In the genomic region with DNA sequence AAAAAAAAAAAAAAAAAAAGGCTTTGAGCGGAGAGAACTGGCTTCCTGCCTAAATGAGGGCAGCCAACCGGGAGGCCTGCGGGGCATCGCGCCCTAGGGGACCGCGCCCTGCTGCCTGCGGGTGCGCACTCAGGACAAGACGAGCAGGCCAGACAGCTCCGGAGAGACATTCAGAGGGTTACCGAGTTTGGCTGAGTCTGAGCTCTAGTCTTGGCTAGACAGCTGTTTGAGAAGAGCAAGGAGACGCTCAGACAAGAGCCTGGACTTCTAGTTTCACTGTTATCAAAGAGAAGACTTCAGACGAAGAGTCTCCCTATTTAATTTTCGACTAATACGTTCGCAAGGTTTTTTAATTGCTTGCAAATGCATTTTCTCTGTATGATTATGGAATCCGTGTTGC, we compare ENCODE assay signal across 16 mouse cellular contexts. TPM values are rescaled to one million over a fixed set of nuclear protein-coding genes. Genes with fewer than 3 reads are reported as not detected.
DNase-seq lines count a peak whose midpoint lies in the region; ATAC-seq and TF ChIP-seq lines count a peak whose summit lies in the region.
"Had no signal": no experiment of that assay in that cellular context is flagged by ENCODE, and none has a peak within 500 bp of the region (broad histone marks: within the 10 kb centered on the region; RNA-seq: fewer than 3 reads in every experiment).

No protein-coding gene starts in this region.

- WGBS in liver, postnatal 0 days (ENCODE audit: insufficient replicate concordance) = 3% methylated on average over 18 of the region's 18 CpGs
- WGBS in forebrain, embryonic 16.5 days = under 1% methylated on average over 18 of the region's 18 CpGs

- H3K4me2 ChIP-seq in liver, postnatal 0 days (ENCODE audit: low read depth, low read length) = no peak overlapping the region
- H3K4me2 ChIP-seq in forebrain, embryonic 16.5 days (ENCODE audit: low read length) = peak overlapping the region; percentile 23
- peak overlapping the region; percentile 8 for H3K4me2 ChIP-seq in myocyte (ENCODE audit: low read depth)
- H3K4me2 ChIP-seq: heart, embryonic 13.5 days had no signal

- no peak for ATAC-seq in liver, postnatal 0 days
- ATAC-seq in forebrain, embryonic 16.5 days = peak; percentile 64; the same call in 1 of the 2 replicates
- no peak for ATAC-seq in megakaryocyte-erythroid progenitor cell, adult 5-6 weeks (replicated peaks; ENCODE audit: low FRiP score, low TSS enrichment, poor library complexity, severe bottlenecking)
- ATAC-seq: inflammation-experienced regulatory T-cells, adult 6 months had no signal

- H3K27me3 ChIP-seq in liver, postnatal 0 days (ENCODE audit: insufficient read depth, low read length) = no peaks in the 10 kb centered on the region
- H3K27me3 ChIP-seq in forebrain, embryonic 16.5 days (replicated peaks; ENCODE audit: control insufficient read depth, insufficient read depth, low read length) = peaks cover 45% of the 10 kb centered on the region
- H3K27me3 ChIP-seq in myocyte (ENCODE audit: control insufficient read depth, insufficient read depth, insufficient read length) = no peaks in the 10 kb centered on the region

- H3K36me3 ChIP-seq in liver, postnatal 0 days (replicated peaks; ENCODE audit: insufficient read depth, low read length) = no peaks in the 10 kb centered on the region
- H3K36me3 ChIP-seq in forebrain, embryonic 16.5 days (ENCODE audit: control insufficient read depth, insufficient read depth) = no peaks in the 10 kb centered on the region
- H3K36me3 ChIP-seq in myocyte (ENCODE audit: control insufficient read depth, insufficient read depth) = no peaks in the 10 kb centered on the region
- H3K36me3 ChIP-seq: G1E; heart, embryonic 13.5 days had no signal

- no peaks in the 10 kb centered on the region for H3K79me2 ChIP-seq in myocyte (ENCODE audit: control insufficient read depth, insufficient read depth)

- no peaks in the 10 kb centered on the region for H3K4me1 ChIP-seq in liver, postnatal 0 days (ENCODE audit: insufficient read depth)
- no peaks in the 10 kb centered on the region; the same call in 1 of the 2 replicates for H3K4me1 ChIP-seq in forebrain, embryonic 16.5 days (replicated peaks; ENCODE audit: control insufficient read depth, insufficient read depth, low read length)
- H3K4me1 ChIP-seq: heart, embryonic 13.5 days had no signal

- TF ChIP-seq POLR2A in myocyte (IDR thresholded peaks at IDR 0.05; ENCODE audit: insufficient read length, low read depth) = no peak

- H3K4me3 ChIP-seq in liver, postnatal 0 days (ENCODE audit: low read depth, low read length) = no peak overlapping the region
- no peak overlapping the region for H3K4me3 ChIP-seq in forebrain, embryonic 16.5 days (replicated peaks; ENCODE audit: low read length)
- H3K4me3 ChIP-seq in myocyte = no peak overlapping the region
- H3K4me3 ChIP-seq: gastrocnemius, adult 2 months; heart, embryonic 13.5 days had no signal

- H3ac ChIP-seq in myocyte (ENCODE audit: control insufficient read depth, insufficient read length) = no peak overlapping the region

- H3K9me3 ChIP-seq in liver, postnatal 0 days (ENCODE audit: low read length) = no peaks in the 10 kb centered on the region
- no peaks in the 10 kb centered on the region for H3K9me3 ChIP-seq in forebrain, embryonic 16.5 days (ENCODE audit: control insufficient read depth, low read length)
- H3K9me3 ChIP-seq: heart, embryonic 13.5 days had no signal

- H3K27ac ChIP-seq in liver, postnatal 0 days (ENCODE audit: low read depth) = no peak overlapping the region
- no peak overlapping the region for H3K27ac ChIP-seq in forebrain, embryonic 16.5 days (ENCODE audit: low read length)
- H3K27ac ChIP-seq: gastrocnemius, adult 2 months; heart, embryonic 13.5 days had no signal

- no peak overlapping the region for H3K9ac ChIP-seq in liver, postnatal 0 days (replicated peaks)
- H3K9ac ChIP-seq in forebrain, embryonic 16.5 days (replicated peaks; ENCODE audit: low read depth, low read length) = no peak overlapping the region
- H3K9ac ChIP-seq: heart, embryonic 13.5 days had no signal

- no peak for TF ChIP-seq CTCF in liver, postnatal 0 days (IDR thresholded peaks at IDR 0.05; ENCODE audit: low read depth)

- no peak for TF ChIP-seq EP300 in liver, postnatal 0 days (IDR thresholded peaks at IDR 0.05; ENCODE audit: low read depth)

- DNase-seq in embryo, embryonic 10.5 days (ENCODE audit: low spot score) = peak; percentile 17
- no peak for DNase-seq in embryo, embryonic 11 days
- DNase-seq in liver = peak; percentile 2
- DNase-seq in liver, postnatal 0 days = no peak
- no peak for DNase-seq in gastrocnemius, postnatal 4 days (ENCODE audit: low spot score in 2 of 2)
- DNase-seq: gastrocnemius, adult 2 months; lung, adult 18-20 months; thymus, adult 18-20 months had no signal

TF ChIP-seq in myocyte, 11 proteins besides CTCF, POLR2A, EP300 and RAD21:
- TF ChIP-seq MYOG (IDR thresholded peaks at IDR 0.05; ENCODE audit: control insufficient read depth in 1 of 3, insufficient read depth in 1 of 3, insufficient read length in 2 of 3, low read depth in 2 of 3) (no peak), MYOD1 (IDR thresholded peaks at IDR 0.05; ENCODE audit: control insufficient read depth in 1 of 3, insufficient read length in 2 of 3, low read depth in 2 of 3) (no peak), TCF12 (IDR thresholded peaks at IDR 0.05; ENCODE audit: insufficient read depth, poor library complexity, severe bottlenecking) (no peak), REST (IDR thresholded peaks at IDR 0.05; ENCODE audit: insufficient read depth, insufficient read length) (no peak), SRF (IDR thresholded peaks at IDR 0.05; ENCODE audit: control insufficient read depth, insufficient read length, low read depth) (no peak), USF1 (IDR thresholded peaks at IDR 0.05; ENCODE audit: low read depth) (no peak), POLR2AphosphoS2 (IDR thresholded peaks at IDR 0.05; ENCODE audit: insufficient read length, low read depth) (no peak), TCF3 (IDR thresholded peaks at IDR 0.05; ENCODE audit: insufficient read length, low read depth) (no peak), MAX (IDR thresholded peaks at IDR 0.05; ENCODE audit: low read depth) (no peak), CEBPB (IDR thresholded peaks at IDR 0.05; ENCODE audit: insufficient read depth, poor library complexity, severe bottlenecking) (no peak), E2F4 (IDR thresholded peaks at IDR 0.05; ENCODE audit: insufficient read depth) (no peak)

RNA-seq across cellular contexts. Expression of a gene that starts 5.9 kb away (rescaled TPM):
- polyA plus RNA-seq in liver, postnatal 0 days (2015; fragmentation: Nextera tagmentation; extraction: Ambion mirVana) = not detected in 2 replicates
- 7.1 and 11.1 TPM in 2 replicates for polyA plus RNA-seq in forebrain, embryonic 16.5 days (2015; fragmentation: Nextera tagmentation; extraction: Ambion mirVana)
- polyA plus RNA-seq in myocyte (2012; fragmentation: generic; extraction: Trizol) = not detected
- total RNA-seq in gastrocnemius, postnatal 4 days (2021) = not detected
- total RNA-seq in megakaryocyte-erythroid progenitor cell, adult 5-6 weeks (2014; fragmentation: Nextera tagmentation) = not detected in 2 replicates
- not detected in 2 replicates for total RNA-seq in megakaryocyte-erythroid progenitor cell, adult 5-6 weeks (2017)
- total RNA-seq: gastrocnemius, adult 2 months; neutrophil, adult 5-6 weeks had no signal
- polyA plus RNA-seq: G1E; heart, embryonic 13.5 days; inflammation-experienced regulatory T-cells, adult 6 months; limb, embryonic 11.5 days had no signal

Comparison
In these comparisons a context has a peak if more than half of its experiments do, and no peak if none do; other contexts are left out.
1. DNase-seq: peak in embryo, embryonic 10.5 days (single experiment) and liver (single experiment); none in embryo, embryonic 11 days (single experiment), liver, postnatal 0 days (single experiment) and gastrocnemius, postnatal 4 days (0 of 2).